Mouse (Mus musculus): ENCODE results near the gene Gm14403.
"Not testable (repeated sequence)": the region's sequence is repeated elsewhere in the genome, so short reads cannot be mapped to it uniquely, and the experiment has no call there.

DNA sequence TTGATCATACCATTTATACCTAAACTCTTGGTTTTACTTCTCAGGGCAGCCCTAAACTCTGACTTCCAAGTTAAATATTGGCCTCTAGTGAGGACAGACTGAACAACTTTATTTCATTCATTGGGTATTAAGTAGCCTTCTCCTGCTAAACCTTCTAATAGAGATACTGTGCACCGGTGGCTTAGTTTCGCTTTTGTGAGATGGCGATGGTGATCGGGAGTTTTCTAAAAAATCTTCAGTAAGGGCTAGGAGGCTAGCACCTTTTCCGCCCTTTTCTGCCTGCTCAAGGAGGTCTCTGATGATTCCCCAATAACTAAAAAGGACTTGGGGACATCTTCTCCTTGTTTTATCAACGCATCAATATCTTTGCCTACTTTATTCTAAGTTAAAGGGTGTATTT, 25.7 kb downstream of the Gm14403 start:
- TF ChIP-seq KAT2A (IDR thresholded peaks at IDR 0.05; ENCODE audit: insufficient replicate concordance, low read length); SIN3A (IDR thresholded peaks at IDR 0.05; ENCODE audit: low read length); CTCF (conservative IDR thresholded peaks at IDR 0.05 in 1 of 2, IDR thresholded peaks at IDR 0.05 in 1 of 2; ENCODE audit: low read depth in 2 of 2, low read length in 2 of 2); USF1 (IDR thresholded peaks at IDR 0.05; ENCODE audit: low read depth, low read length); POLR2A (IDR thresholded peaks at IDR 0.05; ENCODE audit: low read depth, low read length); ZNF384 (IDR thresholded peaks at IDR 0.05; ENCODE audit: low read depth, low read length); EP300 (IDR thresholded peaks at IDR 0.05; ENCODE audit: low read length); MAX (IDR thresholded peaks at IDR 0.05; ENCODE audit: low read length); POLR2AphosphoS2 (IDR thresholded peaks at IDR 0.05; ENCODE audit: low read depth, low read length); MAFK (IDR thresholded peaks at IDR 0.05; ENCODE audit: insufficient replicate concordance, low read length); RCOR1 (conservative IDR thresholded peaks at IDR 0.05; ENCODE audit: low read depth, low read length): not testable (repeated sequence)
